Mouse (Mus musculus) gastrocnemius, adult 2 months (tissue): ENCODE data around the gene H2al3. TPM values are rescaled to one million over a fixed set of nuclear protein-coding genes. Genes with fewer than 3 reads are reported as not detected.

Source experiments
- DNase-seq: peaks from one replicate; pipeline ENCODE4 v3.0.0; 2022
- H3K27ac ChIP-seq: fragments of 200-600 bp; 2 replicates; pipeline ENCODE4 v1.8.1; 2022; ENCODE audit warnings: mild to moderate bottlenecking
- H3K4me3 ChIP-seq: fragments of 200-600 bp; 2 replicates; pipeline ENCODE4 v1.8.1; 2022; ENCODE audit warnings: mild to moderate bottlenecking, moderate library complexity
- CTCF ChIP-seq: fragments of 200-600 bp; IDR thresholded peaks from 2 replicates; pipeline ENCODE4 v1.8.1; 2022; ENCODE audit warnings: antibody characterized with exemption, mild to moderate bottlenecking, moderate library complexity
- intact Hi-C: fragments of 180-260 bp; cut with DNase I; formaldehyde crosslinking; loops from one replicate; pipeline ENCODE4 v1.15.1; 2025
- long read RNA-seq, 2 experiments: library from polyadenylated mRNA; stranded (forward); transcript quantifications; one replicate each; pipeline ENCODE4 v2.0.0; 2021
- total RNA-seq, 2 experiments: library from RNA; stranded (reverse); gene quantifications; 2 replicates each; pipeline ENCODE4 v1.2.3; 2021

The H2al3 gene
- total RNA-seq: not detected
- long read RNA-seq, experiment 1: 0 reads
- long read RNA-seq, experiment 2: 0 reads

DNA sequence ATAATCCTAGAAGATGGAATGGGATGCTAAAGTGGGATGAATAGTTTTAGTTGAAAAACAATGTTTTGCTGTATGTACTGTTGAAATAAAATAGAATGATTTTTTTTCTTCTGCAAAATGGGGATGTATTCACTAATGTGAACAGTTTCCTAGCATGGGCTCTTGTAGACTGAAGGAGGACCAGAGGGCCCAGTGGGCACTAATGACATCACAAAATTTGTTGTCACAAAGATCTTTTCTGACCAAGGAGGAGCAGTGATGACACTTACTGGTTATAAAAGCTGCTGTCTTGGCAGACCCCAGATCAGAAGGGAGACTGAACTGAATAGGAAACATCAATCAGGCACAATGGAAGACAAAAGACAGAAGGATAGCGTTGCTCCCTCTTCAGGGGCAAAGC, at the start of gene H2al3:
H2al3 (plus strand) TSS at position 301 of the 400 bp plus-strand sequence.
- Histone ChIP-seq H3K27ac (no peak within 1 kb of the TSS), H3K4me3 (no peak within 1 kb of the TSS)
- TF ChIP-seq CTCF: no peak
- DNase-seq: no peak
- intact Hi-C loops: no loop called here

DNA sequence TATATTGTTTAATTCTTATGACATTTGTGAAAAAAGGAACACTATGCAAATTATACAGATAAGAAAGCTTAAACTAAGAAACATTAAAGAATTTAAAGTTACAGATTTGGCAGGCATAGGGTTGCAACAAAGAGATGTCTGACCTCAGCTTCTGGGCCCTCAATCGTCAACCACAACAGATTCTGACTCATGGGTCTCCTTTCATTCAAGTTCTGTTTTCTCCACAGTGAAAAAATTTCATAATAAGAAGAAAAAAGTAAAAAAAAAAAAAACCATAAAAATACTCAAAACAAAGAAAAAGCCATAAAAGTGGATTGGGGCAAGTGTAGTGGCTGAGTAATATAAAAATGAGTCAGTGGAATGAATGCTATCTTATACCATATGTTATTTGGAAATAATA, 39.4 kb upstream of the H2al3 start:
- no peak for DNase-seq
- no peak for TF ChIP-seq CTCF
- Histone ChIP-seq H3K4me3 (no peak overlapping the region), H3K27ac (no peak overlapping the region)
- intact Hi-C loops: no loop called here

DNA sequence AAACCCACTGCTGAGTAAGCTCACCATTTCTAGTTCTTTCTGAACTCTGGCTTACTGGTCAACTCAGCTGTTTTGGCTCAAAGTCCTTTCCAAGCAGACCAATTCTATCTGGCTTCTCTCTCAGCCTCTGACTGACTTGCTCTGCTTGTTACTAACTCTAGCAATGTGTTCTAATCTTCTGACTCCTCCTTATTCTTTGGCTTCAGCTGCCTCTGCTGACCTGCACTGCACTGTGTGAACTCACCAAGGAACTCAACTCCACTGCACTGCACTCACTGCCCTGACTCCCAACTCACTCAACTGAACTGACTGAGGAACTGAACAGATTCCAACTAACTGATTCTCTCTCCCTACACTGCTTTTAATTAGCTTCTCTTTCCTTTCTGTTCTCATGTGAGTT, 37.0 kb upstream of the H2al3 start:
- TF ChIP-seq CTCF: no peak
- no peak overlapping the region for H3K27ac ChIP-seq
- no peak for DNase-seq
- intact Hi-C loops: no loop called here
- no peak overlapping the region for H3K4me3 ChIP-seq

DNA sequence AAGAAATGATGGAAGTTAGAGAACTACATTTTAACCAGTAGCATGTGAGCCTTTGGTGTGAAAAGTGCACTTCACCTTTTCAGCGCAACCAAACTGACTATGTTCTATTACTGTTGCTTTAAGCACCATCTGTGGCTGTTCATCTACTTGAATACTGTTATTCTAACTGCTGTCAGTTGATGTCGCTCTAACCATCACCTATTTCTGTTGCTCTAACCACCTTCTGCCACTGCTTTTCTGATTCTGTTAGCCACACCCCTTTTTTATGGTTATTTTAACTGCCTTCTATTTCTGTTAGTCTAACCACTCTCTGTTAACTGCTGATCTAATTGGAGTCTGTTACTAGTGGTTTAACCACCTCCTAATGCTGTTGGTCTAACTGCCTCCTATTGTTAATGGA, 14.7 kb upstream of the H2al3 start:
- H3K27ac ChIP-seq: no peak overlapping the region
- H3K4me3 ChIP-seq: no peak overlapping the region
- intact Hi-C loops: no loop called here
- TF ChIP-seq CTCF: no peak
- no peak for DNase-seq

DNA sequence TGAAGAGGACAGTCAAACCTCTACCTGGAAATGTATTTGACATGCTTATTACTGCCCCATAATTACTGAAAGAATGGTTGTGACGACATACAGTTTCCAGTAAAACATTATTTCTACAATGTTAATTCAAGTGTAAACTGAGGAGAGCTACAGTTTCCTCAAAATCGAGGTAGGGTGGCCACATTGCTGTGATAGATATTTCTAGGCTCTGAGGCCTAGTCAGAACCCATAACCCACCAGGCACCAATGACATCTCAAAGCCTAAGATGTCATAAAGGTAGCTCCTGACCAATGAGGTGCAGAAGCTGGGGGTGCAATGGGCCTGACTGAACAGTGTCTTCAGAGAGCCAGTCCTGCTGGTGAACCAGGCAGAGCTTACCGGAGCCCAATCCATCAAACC, 2.9 kb upstream of the H2al3 start, which contains the start of gene Hypm:
Hypm (plus strand) TSS at position 301 of the 400 bp plus-strand sequence.
- intact Hi-C loops: no loop called here
- Histone ChIP-seq H3K4me3 (no peak within 1 kb of the TSS), H3K27ac (no peak within 1 kb of the TSS)
- no peak for DNase-seq
- no peak for TF ChIP-seq CTCF

DNA sequence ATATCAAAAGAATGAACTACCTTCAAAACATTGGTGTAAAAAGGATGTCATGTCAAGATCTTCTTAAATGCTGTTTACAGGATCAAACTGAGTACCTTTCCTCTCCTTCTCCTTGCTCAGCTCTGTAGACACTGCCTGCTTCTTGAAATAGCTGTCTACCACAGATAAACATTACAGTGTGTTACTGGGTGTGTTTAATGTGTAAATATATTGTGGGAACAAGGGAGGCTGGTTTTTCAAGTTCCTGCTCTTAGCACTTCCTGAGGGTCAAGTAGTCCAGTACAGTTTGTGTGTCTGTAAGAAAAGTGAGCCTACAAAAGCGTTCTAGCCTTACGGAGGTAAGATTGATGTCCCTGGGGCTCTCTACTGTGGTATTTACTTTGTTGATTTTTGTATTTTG, 12.4 kb downstream of the H2al3 start:
- no peak overlapping the region for H3K4me3 ChIP-seq
- DNase-seq: no peak
- intact Hi-C loops: no loop called here

DNA sequence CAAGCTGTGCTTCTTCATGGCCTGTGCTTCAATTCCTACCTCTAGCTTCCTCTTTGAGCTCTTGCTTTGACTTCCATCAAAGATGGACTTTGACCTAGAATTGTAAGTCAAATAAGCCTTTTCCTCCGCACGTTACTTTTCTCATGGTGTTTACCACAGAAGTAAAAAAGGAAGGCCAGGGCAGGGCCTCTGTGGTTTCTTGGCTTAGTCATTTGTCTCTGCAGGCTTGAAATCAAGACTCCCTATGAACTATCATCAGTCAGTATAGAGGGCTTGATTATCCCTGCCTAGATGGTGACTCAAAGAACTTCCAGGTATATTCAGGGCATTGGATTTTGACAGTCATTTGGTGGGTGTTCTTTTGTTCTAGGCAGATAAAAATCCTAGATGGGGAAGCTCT, 26.0 kb downstream of the H2al3 start:
- intact Hi-C loops: no loop called here
- Histone ChIP-seq H3K4me3 (no peak overlapping the region), H3K27ac (no peak overlapping the region)
- no peak for TF ChIP-seq CTCF
- no peak for DNase-seq

More for the DNA sequence above, 12.4 kb downstream of the H2al3 start:
- TF ChIP-seq CTCF: no peak
- no peak overlapping the region for H3K27ac ChIP-seq

DNA sequence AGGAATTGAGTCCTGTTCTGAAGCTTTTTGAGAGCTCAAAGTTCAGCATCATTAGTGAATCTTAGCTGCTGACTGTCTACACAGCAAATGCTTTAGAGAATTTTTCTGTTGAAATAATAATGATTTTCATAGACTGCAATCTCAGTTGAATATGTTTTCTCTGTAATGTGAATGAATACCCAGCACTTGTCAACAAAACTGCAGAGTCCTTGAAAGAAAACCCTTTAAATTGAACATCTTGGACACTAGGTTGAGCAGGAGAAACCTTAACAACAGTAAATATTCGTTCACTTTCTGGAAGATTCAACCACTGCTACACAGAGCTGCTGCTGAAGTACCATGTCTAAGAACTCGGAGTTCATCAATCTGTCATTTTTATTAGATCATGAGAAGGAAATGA, 35.8 kb downstream of the H2al3 start, which contains the start of gene Sytl5:
Sytl5 (plus strand) TSS at position 301 of the 400 bp plus-strand sequence.
- DNase-seq: no peak
- no peak within 1 kb of the TSS for H3K4me3 ChIP-seq
- TF ChIP-seq CTCF: no peak
- H3K27ac ChIP-seq: no peak within 1 kb of the TSS
- intact Hi-C loops: no loop called here

Other genes with a start within 250 kb of the H2al3 start
- 10 to 100 TPM; 50.1 to 79.2 TPM for gene Dynlt3, start 186.7 kb upstream of the H2al3 start, total RNA-seq
- gene Hypm, start 2.8 kb upstream of the H2al3 start, total RNA-seq: not detected
- under 1 TPM; 0.10 to 0.20 TPM for gene Sytl5, start 35.9 kb downstream of the H2al3 start, total RNA-seq